ENCODE assay signal across 23 mouse cellular contexts in the genomic region with DNA sequence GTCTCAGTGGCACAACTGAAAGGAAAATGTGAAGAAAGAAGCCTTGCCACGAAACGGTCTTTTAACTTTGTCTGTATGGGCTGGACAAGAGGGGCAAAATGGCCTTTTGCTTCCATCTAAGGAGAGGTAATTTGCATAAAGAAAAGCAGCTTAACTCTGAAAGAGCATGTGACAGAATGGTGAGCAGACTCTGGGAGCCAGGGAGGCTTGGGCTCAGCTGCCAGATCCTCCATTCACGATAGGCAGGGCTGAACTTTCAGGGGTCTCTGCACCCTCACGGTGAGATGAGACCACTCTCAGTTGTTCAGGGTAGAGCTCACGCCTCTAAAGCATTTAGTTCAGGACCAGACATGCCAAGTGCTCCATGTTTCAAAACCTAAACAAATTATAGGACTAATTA.
"Had no signal": no experiment of that assay in that cellular context is flagged by ENCODE, and none has a peak within 500 bp of the region (broad histone marks: within the 10 kb centered on the region; RNA-seq: fewer than 3 reads in every experiment).

No protein-coding gene starts in this region.

- H3K4me3 ChIP-seq: liver, embryonic 13.5 days; liver, embryonic 15.5 days; lung, embryonic 15.5 days; megakaryocyte, embryonic 14.5 days; neural tube, embryonic 12.5 days; stomach, embryonic 15.5 days had no signal

- H3K4me2 ChIP-seq: liver, embryonic 11.5 days; liver, embryonic 13.5 days; liver, embryonic 15.5 days; lung, embryonic 15.5 days; neural tube, embryonic 12.5 days; stomach, embryonic 15.5 days had no signal

- H3K36me3 ChIP-seq: liver, embryonic 13.5 days; liver, embryonic 15.5 days; lung, embryonic 15.5 days; neural tube, embryonic 12.5 days; stomach, embryonic 15.5 days had no signal

- H3K27me3 ChIP-seq: liver, embryonic 13.5 days; liver, embryonic 15.5 days; lung, embryonic 15.5 days; megakaryocyte, embryonic 14.5 days; neural tube, embryonic 12.5 days; stomach, embryonic 15.5 days had no signal

- DNase-seq: liver; liver, embryonic 13.5 days; liver, postnatal 0 days; lung, adult 2 months; lung, postnatal 14 days; lung, postnatal 36 days; retina, postnatal 1 day; right cerebral cortex, adult 18-20 months; right cerebral cortex, postnatal 25 days; right cerebral cortex, postnatal 4 days; spleen, adult 18-20 months; thymus, adult 2 months; thymus, postnatal 25 days; thymus, postnatal 4 days had no signal

- H3K27ac ChIP-seq: liver, embryonic 13.5 days; liver, embryonic 15.5 days; lung, embryonic 15.5 days; macrophage; neural tube, embryonic 12.5 days; stomach, embryonic 15.5 days; stomach, postnatal 0 days had no signal

- ATAC-seq: liver, postnatal 0 days; lung, postnatal 0 days had no signal

- H3K9me3 ChIP-seq: liver, embryonic 13.5 days; liver, embryonic 15.5 days; lung, embryonic 15.5 days; neural tube, embryonic 12.5 days; stomach, embryonic 15.5 days had no signal

- H3K4me1 ChIP-seq: liver, embryonic 13.5 days; liver, embryonic 15.5 days; lung, embryonic 15.5 days; megakaryocyte, embryonic 14.5 days; neural tube, embryonic 12.5 days; stomach, embryonic 15.5 days had no signal

- H3K9ac ChIP-seq: liver, embryonic 13.5 days; liver, embryonic 15.5 days; liver, postnatal 0 days; lung, embryonic 15.5 days; neural tube, embryonic 12.5 days; stomach, embryonic 15.5 days had no signal
